Mouse (Mus musculus) spleen, adult 12 weeks (tissue): Measurements from ENCODE around the gene Pkd1l2.

Source experiments
- DNase-seq: peaks from one replicate; pipeline ENCODE4 v3.0.0; 2022; ENCODE audit warnings: low spot score

Gene Pkd1l2

DNA sequence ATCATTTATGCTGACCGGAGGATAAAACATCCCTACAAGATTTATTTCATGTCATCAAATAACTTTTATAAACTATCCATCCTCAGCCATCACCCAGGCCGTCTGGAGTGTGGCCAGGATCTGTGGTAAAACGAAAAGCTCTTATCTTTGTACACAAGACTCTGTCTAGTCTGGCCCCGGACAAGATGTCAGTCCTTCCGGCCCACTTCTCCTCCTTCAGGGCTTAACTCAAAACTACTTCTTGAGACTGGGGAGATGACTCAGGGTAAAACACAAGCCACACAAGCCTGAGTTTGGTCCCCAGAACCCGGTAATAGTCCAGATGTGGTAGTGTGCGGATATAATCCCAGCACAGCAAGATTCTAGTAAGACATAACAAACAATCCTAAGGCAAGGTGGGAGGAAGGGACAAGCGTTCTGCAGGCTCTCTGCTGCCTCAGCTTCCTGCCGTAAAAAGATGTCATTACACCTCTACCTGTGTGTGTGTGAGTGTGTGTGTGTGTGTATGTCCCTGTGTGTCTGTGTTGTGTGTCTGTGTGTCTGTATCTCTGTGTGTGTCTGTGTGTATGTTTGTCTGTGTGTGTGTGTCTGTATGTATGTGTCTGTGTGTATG, 804 bp upstream of the Pkd1l2 start:
- DNase-seq: peak; percentile 37

DNA sequence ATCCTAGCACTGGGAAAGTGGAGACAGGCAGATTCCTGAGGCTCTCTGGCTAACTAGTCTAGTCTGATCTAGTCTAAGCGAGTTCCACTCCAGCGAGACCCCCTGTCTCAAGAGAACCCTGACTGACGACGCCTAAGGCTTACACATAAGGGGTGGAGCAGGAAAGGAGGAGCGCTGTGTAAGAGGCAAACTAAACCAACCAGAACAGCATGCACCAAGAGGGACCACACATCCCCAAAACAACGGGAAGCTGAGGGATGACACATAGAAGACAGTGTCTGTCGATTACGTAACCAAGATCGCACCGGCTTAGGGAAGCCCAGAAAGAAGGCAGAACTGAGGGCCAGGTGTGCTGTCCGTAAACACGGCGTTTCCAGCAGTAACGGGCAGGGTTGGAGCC, 2.6 kb downstream of the Pkd1l2 start:
- DNase-seq: no peak

DNA sequence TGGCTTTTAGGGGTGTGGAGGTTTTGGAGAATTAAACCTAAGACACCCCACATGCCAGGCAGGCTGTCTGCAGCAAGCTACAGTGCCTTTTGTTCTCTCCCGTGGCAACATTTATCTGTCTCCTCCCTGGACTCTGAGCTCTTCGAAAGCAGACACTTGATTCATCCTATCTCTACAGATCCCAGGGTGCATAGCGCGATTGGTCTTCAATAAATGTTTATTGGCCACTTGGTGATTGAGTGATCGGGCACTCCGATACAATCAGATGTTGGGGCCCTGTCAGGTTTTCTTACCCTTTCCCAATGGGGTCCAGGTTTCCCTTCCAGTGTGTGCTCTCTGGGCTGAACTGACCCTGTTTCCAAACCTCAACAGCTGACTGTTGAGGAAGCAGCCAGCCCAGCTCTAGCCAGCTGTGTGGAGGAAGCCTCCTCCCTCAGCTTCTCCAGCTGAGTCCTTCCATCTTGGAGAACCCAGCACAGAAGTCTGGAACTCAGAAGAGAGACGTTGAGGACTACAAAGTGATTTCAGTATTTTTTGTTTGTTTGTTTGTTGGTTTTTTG, 3.8 kb downstream of the Pkd1l2 start:
- no peak for DNase-seq

DNA sequence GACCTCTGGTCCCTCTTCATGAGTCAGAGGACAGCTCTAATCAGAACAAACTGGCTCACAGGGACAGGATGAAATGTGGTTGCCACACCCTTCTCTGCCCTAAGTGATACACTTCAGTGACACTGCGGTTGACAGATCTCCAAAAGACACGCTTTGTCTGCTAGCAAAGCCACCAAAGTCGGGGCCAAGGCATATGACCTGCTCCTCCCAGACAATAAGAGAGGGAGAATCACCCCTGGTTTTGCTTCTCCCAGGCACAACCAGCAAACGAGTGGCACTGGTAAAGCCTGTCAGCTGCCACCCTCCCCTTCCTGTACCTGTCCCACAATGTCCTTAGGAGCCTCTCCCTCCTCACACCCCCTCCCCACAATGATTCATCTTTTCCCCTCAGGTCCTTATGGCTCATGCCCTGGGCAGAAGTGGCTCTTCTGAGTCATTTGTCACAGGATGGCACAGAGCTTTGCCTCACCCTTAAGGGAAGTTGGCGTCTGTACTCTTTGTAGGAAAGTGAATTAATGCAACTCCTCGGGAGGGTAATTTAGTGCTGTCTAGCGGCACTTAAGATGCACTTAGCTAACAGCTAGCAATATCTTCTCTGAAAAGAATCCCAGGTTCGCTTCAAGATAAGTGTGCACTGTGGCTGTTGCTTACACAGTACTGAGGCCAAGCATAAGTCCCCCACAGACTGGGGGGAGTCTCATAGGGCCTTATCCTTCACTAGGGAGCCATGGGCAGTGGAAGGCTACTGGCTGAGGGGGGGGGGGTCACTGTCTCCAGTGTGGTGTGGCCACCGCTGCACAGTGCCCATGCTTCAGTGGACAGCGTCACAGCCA, 7.7 kb downstream of the Pkd1l2 start:
- DNase-seq: peak; percentile 23

GRCm38 (mm10) chr8:117069708-117070107, 12.5 kb downstream of the Pkd1l2 start:
- DNase-seq: no peak

GRCm38 (mm10) chr8:117068294-117068693, 14.0 kb downstream of the Pkd1l2 start:
- no peak for DNase-seq

- DNase-seq: no peak
These were observed 14.9 kb downstream of the Pkd1l2 start for GRCm38 (mm10) chr8:117067396-117067795.

DNA sequence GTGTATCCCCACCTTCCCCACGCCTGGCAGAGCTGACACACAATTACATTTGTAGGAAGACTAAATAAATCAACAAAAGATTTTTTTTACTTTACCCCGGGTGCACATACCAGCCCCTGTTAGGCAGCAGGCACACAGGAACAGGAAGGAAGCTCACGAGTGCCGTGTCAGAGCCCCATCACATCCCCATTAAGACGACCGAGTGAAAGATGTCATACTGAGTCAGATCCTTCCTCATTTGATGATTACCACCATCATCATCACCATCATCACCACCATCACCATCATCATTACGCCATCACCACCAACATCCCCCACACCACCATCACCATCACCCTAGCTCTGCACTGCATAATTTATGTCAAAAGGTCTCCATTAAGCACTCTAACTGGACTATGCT, 15.3 kb downstream of the Pkd1l2 start:
- no peak for DNase-seq

DNA sequence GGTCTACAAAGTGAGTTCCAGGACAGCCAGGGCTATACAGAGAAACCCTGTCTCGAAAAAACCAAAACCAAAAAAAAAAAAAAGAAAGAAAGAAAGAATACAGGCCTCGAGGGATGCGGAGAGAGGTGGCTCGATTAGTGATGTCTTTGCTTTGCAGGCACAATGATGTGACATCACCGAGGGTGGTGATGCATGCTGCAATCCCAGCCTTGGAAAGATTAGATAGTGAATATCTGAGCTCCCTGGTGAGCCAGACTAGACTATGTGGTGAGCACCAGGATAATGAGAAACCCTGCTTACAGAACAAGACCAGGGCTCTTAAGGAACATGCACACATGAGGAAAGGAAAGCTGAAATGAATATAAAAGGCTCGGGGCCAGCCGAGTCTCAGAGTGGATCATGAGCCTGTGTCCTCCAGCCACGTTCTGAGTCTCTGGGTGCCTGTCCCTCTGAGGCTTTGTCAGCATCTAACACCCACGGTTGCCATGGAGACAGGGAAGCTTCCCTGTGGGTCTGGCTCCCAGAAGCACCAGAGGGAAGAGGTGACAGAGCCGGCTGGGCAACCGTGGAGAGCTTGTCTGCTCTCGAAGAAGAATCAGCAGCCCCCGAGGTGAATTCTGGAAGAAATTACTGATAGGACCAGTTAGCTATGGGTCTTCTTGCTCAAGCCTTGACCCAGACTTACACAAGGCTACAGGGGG, 20.9 kb downstream of the Pkd1l2 start:
- DNase-seq: no peak

- DNase-seq: no peak
These were observed 21.9 kb downstream of the Pkd1l2 start for GRCm38 (mm10) chr8:117060306-117060705.

GRCm38 (mm10) chr8:117059021-117059420, 23.2 kb downstream of the Pkd1l2 start:
- DNase-seq: no peak

GRCm38 (mm10) chr8:117055097-117055496, 27.2 kb downstream of the Pkd1l2 start:
- DNase-seq: no peak

DNA sequence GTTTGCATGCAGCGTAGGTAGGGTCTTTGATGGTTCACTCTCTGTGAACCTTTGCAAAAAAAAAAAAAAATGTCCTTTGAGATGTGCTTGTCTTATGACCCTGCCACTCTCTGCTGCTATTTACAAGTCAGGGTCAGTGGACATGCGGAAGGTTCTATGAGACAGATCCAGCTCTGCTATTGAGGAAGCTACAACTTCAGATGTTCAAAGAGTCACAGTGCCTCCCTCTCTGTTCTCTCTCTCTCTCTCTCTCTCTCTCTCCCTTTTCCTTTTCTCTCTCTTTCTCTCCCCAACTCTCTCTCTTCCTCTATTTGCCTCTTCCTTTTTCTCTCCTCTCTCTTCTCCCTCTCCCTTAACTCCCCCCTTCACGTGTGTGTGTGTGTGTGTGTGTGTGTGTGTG, 28.1 kb downstream of the Pkd1l2 start:
- DNase-seq: no peak

DNA sequence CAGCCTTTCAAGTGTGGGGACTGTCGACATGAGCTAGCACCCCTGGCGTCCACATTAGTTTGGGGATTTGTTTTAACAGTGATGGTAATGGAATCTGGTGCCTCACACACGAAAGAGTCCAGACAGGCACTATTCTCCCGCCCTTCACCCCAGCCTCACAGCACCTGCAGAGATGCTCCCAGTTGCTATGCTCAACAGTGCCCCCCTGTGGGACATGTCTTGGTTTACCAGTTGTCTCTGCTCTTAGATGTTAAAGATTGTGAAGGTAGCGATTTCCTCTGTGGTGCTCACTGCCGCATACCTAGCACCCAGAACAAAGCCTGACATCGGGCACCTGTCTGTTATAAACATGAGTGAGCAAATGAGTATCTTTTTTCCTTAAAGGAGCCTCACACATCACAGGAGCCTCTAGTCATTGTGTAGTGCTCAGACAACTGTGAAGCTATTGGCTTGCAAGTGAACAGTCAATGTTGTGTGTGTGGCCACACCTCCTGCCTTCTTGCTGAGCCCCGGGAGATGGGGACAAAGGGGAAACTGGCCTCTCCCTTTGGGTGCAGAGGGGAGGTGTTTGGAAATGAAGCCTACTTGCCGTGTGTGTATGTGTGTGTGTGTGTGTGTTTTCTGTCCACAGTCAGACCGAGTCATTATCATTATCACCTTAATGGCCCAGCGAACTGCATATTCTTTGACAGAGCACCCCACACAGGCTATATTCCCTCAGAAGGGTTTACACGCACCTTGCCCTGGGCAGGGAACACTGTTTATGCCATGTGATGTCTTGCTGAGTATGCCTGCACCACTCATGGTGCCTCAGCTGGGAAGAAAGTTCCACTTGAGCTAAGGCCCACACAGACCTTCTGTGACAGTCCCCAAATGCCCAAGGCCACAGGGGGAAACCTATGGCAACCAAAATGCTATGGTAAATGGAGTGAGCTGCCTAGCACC, 28.8 kb downstream of the Pkd1l2 start:
- peak; percentile 17 for DNase-seq

DNA sequence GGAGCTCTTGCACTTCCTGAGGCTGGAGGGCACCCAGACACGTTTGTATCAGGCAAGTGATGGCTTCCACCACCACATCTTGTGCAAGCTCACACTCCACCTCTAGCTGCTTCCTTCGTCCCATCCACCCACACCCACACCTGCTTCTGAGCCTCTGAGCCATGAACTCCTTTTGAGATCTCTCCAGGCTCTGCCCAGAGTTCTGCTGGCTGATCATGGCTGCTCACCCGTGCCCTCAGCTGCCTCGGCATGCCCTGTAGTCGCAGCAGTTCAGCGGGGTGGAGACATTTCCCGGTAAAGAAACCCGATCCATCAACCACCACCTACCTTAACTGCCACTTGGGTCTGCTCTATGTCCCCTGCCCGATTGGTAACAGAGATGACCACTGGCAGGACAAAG, 30.9 kb downstream of the Pkd1l2 start:
- DNase-seq: no peak

DNA sequence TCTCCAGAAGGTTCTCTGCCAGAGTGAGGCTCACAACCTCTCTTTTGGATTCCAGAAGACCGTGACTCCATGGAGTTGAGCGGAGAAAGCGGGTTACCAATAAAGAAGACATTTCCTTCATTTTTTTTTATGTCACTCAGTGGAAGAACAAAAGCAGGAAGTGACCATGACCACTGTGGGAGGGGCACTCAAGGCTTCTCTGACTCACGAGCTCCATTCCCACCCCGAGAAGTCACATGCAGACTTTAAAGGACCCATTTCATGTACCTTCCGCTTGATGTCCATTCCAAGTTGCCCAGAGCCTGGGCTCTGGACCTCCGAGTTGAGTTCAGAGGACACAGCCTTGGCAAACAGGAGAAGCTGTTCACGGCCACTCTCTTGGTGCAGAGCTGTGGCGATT, 31.5 kb downstream of the Pkd1l2 start:
- DNase-seq: no peak

GRCm38 (mm10) chr8:117049444-117049843, 32.8 kb downstream of the Pkd1l2 start:
- DNase-seq: no peak

DNA sequence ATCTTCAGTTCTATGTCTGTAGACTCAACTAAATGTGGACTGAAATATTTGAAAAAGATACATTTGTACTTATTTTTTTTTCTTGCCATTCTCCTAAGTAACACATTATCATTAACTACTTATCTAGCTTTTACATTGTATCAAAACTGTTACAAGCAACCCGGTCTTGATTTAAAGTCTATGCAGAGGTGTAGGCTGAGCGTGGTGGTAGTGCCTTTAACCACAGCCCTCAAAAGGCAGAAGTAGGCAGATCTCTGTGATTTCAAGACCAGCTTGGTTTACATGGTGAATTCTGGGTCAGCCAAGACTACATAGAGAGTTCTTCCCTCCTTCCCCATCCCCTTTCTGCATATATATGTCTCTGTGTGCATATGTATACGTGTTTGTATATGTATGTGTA, 38.7 kb downstream of the Pkd1l2 start:
- DNase-seq: no peak

DNA sequence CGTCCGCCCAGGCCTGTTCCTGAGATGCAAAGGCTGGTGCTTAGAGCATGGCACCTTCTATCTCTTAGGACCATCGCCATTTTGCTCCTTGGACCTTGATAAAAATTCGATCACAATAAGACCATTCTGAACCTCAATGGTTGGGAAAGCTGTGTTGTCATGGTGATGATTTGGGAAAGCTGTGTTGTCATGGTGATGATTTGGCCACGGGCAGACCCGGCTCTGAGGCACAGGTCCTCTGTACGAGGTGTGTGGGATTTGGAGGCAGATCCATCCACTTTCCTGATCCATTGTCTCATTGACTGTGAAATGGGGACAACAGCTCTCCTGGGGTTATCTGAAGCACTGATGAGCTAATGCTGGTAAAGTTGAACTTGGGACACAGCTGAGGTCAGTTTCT, 42.4 kb downstream of the Pkd1l2 start:
- DNase-seq: no peak

- no peak for DNase-seq
These were observed 44.8 kb downstream of the Pkd1l2 start for GRCm38 (mm10) chr8:117037374-117037935.

GRCm38 (mm10) chr8:117033393-117033792, 48.9 kb downstream of the Pkd1l2 start:
- no peak for DNase-seq
